Mouse (Mus musculus) spleen, adult 18-20 months (tissue): ENCODE measurements around the gene Plod2.
A peak's percentile ranks its signal among the peaks of the same experiment; 100 is the strongest.

Experiments used
- DNase-seq, 2 experiments: peaks; one replicate each; pipeline ENCODE4 v3.0.0; 2022; ENCODE audit warnings: mixed read lengths in 2 of 2

Gene Plod2

GRCm38 (mm10) chr9:92601551-92601950 is 59.5 kb downstream of the Plod2 start:
- no peak for DNase-seq

DNA sequence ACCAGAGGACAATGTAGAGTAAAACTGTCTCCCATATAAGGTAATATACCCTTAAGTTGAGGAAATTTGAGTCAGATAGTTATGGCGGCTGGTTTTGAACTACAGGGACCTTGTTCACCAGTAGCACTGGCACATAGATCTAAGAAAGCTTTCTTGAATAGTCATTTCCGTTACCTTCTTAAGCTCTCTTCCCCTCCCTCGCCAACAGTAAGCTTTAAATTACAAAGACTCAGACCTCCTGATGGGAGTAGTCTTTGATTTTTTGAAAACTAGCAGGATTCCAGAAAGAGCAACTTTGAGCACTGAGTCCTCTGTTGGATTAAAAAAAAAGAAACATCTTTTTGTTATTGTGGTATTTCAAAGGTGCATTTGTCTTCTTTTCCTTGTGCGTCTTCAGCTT is 61.5 kb downstream of the Plod2 start:
- DNase-seq = no peak

DNA sequence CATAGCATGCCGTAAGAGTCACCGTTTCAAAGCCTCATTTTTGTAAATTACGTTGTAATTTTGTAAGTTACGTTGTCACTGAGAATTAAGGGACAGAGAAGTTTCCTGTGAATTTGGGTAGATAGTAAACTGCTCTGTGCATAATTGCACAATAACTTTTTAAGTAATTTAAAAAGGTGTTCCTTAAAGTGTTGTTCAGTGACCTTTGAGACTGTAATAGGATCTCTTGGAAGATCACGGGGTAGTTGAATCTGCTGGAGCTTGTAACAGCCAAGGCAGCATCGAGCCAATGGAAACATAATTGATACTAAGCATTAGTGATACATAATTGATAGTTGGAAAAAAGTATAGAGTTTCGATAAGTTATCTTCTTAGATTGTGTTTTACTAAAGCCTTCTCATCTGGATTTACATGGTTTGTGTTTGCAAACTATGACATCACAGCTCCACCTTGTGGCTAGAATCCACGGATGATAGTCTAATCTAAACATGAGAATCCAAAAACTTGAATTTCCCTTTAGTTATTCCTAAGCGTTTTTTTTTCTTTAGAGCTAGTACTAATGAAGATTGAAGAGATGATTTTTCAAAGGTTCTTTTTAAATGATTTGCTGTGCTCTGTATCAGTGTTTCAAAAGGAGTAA is 68.7 kb downstream of the Plod2 start:
- DNase-seq = peak in 1 of 2 experiments; percentile 24

DNA sequence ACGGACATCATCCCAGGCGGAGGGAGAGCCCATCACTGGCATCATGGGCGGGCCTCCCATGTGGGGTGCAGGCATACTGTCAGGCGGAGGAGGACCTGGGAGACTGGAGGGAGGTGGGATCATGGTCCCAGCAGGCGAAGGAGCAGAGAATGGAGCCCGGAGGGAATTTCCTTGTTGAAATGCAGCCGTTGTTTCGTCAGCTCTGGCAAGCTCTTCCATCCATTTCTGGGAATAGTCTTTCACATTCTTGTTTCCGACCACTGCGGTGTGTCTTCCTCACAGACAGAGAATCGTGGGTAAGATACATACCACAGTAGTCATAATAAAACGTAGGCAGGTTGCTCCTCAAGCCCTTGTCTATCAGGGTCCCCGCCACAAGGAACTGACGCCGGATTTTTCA is 70.6 kb downstream of the Plod2 start:
- DNase-seq = no peak

- no peak for DNase-seq
These were observed 71.2 kb downstream of the Plod2 start for GRCm38 (mm10) chr9:92613206-92613605.

GRCm38 (mm10) chr9:92616418-92616817 is 74.4 kb downstream of the Plod2 start:
- no peak for DNase-seq

DNA sequence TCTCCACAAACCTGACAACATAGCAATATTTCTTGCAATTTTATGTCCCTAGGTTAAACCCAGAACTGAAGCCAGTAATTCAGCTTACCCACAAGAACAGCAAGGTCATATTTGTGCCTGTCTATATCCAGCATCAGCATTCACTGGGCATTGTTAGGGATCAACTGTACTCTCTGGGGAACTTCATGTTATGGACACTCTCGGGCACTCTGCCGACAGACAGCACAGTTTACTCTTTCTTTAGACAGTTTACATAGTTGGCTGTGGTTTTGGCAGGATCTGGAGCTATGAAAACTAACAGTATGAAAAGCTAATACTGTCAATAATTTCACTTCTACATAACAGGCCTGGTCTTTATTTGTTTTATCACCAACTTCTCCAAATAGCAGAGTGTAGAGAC is 75.4 kb downstream of the Plod2 start:
- no peak for DNase-seq

DNA sequence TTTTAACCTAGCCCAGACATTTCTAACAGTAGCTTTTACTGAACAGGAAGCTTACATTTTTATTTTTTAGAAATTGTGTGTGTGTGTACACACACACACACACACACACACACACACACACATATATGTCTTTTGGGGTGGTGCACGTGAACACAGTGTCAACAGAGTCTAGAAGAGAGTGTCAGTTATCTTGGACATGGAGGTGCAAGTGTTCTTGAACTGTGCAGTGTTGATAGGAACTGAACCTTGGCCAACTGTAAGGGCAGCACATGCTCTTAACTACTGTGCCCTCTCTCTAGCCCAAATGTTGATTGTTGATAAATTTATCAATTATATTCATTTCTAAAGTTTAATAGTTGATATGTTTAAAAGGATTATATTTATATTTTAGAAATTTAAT is 78.1 kb downstream of the Plod2 start:
- DNase-seq = no peak

GRCm38 (mm10) chr9:92621246-92621645 is 79.2 kb downstream of the Plod2 start:
- no peak for DNase-seq

GRCm38 (mm10) chr9:92621878-92622282 is 79.9 kb downstream of the Plod2 start:
- no peak for DNase-seq

DNA sequence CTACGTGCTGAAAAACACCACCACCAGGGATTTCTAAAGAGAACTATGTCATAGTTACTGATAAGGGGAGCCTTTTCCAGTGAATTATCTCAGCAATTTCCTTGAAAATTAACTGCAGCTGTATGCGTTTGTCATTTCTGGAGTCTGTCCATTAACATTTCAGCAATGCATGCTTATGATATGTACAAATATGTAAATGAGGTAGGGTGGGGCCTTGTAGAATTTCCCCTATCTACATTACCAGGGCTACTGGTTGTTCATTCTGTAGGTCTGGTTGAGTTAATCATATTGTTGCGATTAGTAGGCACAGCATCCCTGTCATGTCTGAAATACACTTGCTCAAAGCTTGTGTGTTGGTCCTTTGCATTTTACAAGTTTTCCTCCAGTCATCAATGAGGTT is 92.8 kb downstream of the Plod2 start:
- DNase-seq = no peak

DNA sequence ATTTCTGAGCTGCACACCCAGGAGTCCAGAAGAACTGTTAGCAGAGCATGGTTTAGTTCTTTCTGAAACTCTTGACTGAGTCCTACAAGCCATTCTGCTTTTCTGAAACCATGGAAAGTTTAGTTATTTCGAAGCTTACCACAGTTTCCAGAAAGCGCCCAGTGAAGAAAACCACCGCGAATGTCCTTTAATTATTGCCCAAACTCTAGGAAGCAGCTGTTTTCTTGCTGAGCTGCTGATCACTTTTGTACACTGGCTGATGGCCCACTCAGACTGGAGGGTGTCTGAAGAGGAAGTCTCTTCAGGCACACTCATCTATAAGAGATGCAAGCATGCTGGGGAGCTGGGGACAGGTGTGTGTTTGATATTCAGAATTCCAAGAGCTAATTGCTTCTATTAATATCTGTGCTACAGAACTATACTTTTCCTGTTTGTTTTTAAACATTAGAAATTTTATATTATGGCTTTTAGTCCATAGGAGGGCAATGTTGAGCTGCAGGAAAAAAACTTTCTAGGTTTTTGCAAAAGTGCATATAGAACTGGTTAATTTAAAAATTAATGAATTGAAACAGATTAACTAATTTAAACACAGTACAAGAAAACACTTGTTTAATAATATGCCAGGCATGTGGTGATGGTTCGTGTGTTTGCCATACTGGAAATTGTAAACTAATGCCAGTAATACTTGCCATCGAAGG is 97.3 kb downstream of the Plod2 start:
- no peak for DNase-seq

DNA sequence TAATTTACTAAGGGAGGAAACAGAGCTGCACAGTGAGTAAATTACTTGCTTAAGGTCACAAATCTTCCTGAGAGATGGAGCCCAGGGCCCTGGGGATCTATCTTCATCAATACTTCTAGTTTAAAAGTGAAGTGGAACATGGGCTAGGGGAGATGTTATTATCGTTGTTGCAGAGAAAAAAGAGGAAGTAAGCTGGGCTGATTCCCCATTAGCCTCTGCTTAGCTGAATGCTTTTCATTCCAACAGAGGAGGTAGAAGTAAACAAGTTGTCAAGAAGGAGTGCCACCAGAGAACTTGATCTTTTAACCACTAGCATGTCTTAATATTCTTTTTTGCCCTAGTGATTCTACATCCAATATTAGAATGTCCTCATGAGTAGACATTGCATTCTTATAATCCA is 99.7 kb downstream of the Plod2 start:
- DNase-seq = no peak
